Mouse (Mus musculus) hematopoietic stem cell, adult 5-6 weeks (primary cell): ENCODE measurements at regions not wholly inside any gene's neighbourhood (a gene's known extent, or its start where the extent isn't known, plus 50 kb on each side); places are given as distances from the start of the nearest gene placed in this dataset.

Source experiments
- ATAC-seq, 2 experiments: fragments of 125-278 bp in 1 of 2; replicated peaks in 1 of 2; 2 replicates each; pipeline ENCODE4 v1.8.0; 2016 to 2017; ENCODE audit warnings: inconsistent platforms in 2 of 2, mild to moderate bottlenecking in 2 of 2, moderate number of reproducible peaks in 2 of 2, low read depth in 1 of 2, moderate TSS enrichment in 1 of 2; ENCODE audit not compliant: low FRiP score in 2 of 2, poor library complexity in 2 of 2, severe bottlenecking in 2 of 2, insufficient read depth in 1 of 2, low TSS enrichment in 1 of 2

GRCm38 (mm10) chr6:16365450-16365849 is 532.8 kb downstream of the Tfec start:
- ATAC-seq = no peak

- ATAC-seq = no peak
Measured at GRCm38 (mm10) chr6:16362057-16362456, 536.2 kb downstream of the Tfec start.

DNA sequence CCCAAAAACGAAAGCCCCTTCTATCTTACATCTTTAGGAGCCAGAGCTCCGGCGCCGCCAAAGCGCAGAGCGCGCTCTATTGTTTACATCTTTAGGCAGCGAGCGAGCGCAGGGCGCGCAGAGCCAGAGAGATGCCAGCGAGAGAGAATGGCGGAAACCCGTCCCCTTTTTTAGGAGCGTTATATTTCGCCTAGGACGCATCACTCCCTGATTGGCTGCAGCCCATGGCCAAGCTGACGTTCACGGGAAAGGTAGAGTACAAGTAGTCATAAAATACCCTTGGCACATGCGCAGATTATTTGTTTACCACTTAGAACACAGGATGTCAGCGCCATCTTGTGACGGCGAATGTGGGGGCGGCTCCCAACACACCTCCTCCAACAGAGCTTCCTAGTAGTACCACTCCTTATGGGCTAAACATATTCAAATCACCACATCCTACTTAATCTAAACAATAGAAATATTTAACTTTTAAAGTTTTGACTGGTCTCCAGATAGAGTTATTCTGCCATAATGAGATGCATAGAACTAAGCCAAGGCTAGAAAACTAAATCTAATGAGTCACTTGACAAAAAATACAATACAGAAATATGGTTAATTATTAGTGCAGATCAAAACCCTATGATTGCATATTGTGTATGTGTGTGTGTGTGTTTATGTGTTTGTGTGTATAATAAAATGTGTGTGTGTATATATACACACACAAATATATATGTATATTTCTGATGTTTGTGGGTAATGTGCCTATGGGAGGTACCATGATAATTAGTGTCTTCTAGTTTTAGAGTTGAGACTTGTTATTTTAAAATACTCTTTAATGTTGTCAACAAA is 538.1 kb downstream of the Tfec start:
- ATAC-seq = peak; percentile 66 to 73; a peak in 3 of 4 replicates

DNA sequence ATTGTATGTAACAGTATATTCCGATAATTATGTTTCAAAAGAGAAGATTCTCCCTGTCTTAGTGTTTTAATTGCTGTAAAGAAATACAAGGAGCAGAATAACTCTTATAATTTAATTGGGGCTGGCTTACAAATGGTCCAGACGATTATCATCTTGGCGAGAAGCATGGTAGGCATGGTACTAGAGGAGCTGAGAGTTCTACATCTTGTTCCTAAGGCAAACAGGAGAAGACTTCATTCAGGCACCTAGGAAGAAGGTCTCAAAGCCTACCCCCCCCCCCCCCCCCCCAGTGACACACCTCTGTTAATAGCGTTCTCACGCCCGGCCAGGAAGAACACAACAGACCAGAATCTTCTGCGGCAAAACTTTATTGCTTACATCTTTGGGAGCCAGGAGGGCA is 538.8 kb downstream of the Tfec start:
- ATAC-seq = no peak

GRCm38 (mm10) chr6:16333638-16334037 is 564.6 kb downstream of the Tfec start:
- ATAC-seq = no peak

- ATAC-seq = no peak
Measured at GRCm38 (mm10) chr6:16314305-16315010, 583.8 kb downstream of the Tfec start.

GRCm38 (mm10) chr6:16312915-16313314 is 585.3 kb downstream of the Tfec start:
- ATAC-seq = no peak

GRCm38 (mm10) chr6:16283328-16284072 is 563.0 kb downstream of the Mdfic start:
- ATAC-seq = no peak

DNA sequence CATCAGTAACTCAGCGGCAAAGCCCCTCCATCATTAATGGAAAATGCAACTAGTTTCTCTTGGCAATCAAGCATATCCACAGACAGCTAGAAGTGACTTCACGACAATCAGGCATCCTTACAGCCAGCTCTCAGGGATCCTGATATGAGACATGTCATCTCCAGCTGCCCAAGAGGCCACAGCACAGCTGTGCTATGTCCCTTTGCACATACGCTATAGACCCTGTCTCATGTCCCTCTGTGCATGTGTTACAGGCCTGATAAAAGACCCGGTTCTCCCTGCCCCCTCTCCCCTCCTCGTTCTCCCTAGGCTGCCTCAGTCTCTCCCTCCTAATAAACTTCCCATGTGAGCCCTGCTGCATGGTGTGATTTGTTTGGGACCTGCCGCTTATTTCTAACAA is 561.5 kb downstream of the Mdfic start:
- no peak for ATAC-seq
